Mouse (Mus musculus) thymus, adult 2 months (tissue): ENCODE data around the gene Crybg1. TPM values are rescaled to one million over a fixed set of nuclear protein-coding genes. Genes with fewer than 3 reads are reported as not detected.

Experiments
- DNase-seq: peaks from one replicate; pipeline ENCODE4 v3.0.0; 2021
- H3K27ac ChIP-seq: fragments of 200-500 bp; 2 replicates; pipeline ENCODE4 v1.5.1; 2012; ENCODE audit warnings: low read length, control low read depth; ENCODE audit not compliant: control insufficient read depth, insufficient read depth
- H3K27me3 ChIP-seq: fragments of 200-500 bp; 2 replicates; pipeline ENCODE4 v1.6.1; 2012; ENCODE audit warnings: mild to moderate bottlenecking, low read length, moderate library complexity, mixed read lengths; ENCODE audit not compliant: control insufficient read depth, insufficient read depth
- H3K36me3 ChIP-seq: fragments of 200-500 bp; 2 replicates; pipeline ENCODE4 v1.6.1; 2012; ENCODE audit warnings: mild to moderate bottlenecking, low read length, moderate library complexity; ENCODE audit not compliant: control insufficient read depth, insufficient read depth
- H3K4me1 ChIP-seq: fragments of 200-500 bp; replicated peaks from 2 replicates; pipeline ENCODE4 v1.6.1; 2012; ENCODE audit warnings: low read length; ENCODE audit not compliant: control insufficient read depth, insufficient read depth
- H3K4me3 ChIP-seq: fragments of 200-500 bp; 2 replicates; pipeline ENCODE4 v1.5.1; 2012; ENCODE audit warnings: mild to moderate bottlenecking, low read length, control low read depth, moderate library complexity; ENCODE audit not compliant: control insufficient read depth, insufficient read depth
- CTCF ChIP-seq: fragments of 200-500 bp; IDR thresholded peaks from 2 replicates; pipeline ENCODE4 v1.5.1; 2012; ENCODE audit warnings: mild to moderate bottlenecking, control low read depth, low read length, moderate library complexity, borderline replicate concordance; ENCODE audit not compliant: control insufficient read depth, poor library complexity, insufficient read depth; ENCODE audit errors: extremely low read depth
- POLR2A ChIP-seq: fragments of 200-500 bp; IDR thresholded peaks from 2 replicates; pipeline ENCODE4 v1.6.1; 2012; ENCODE audit warnings: mild to moderate bottlenecking, low read length, control low read depth, moderate library complexity; ENCODE audit not compliant: control insufficient read depth, poor library complexity, insufficient read depth; ENCODE audit errors: extremely low read depth
- WGBS: fragments of 180-500 bp; shearing (Covaris S2); methylation state at CpG from one replicate; pipeline ENCODE4 v1.1.7; 2018; 5-methylcytosine and 5-hydroxymethylcytosine counted together
- polyA plus RNA-seq: library from polyadenylated mRNA; depleted of rRNA; stranded (reverse); fragments of >200 nt; gene quantifications from 2 replicates; pipeline ENCODE4 v1.2.3, GENCODE M21; 2012

Gene Crybg1
- polyA plus RNA-seq, 1 experiment = 6.9 TPM

- no peak overlapping the region for H3K27ac ChIP-seq
- no peaks in the 10 kb centered on the region for H3K4me1 ChIP-seq
- TF ChIP-seq POLR2A = no peak
- no peak for TF ChIP-seq CTCF
- H3K4me3 ChIP-seq = no peak overlapping the region
- H3K36me3 ChIP-seq = no peaks in the 10 kb centered on the region
- no peaks in the 10 kb centered on the region for H3K27me3 ChIP-seq
- DNase-seq = no peak
- WGBS = 57% methylated on average over 2 of the region's 2 CpGs
These were observed 133.0 kb downstream of the Crybg1 start for GRCm38 (mm10) chr10:44015631-44016030.

GRCm38 (mm10) chr10:44013885-44014284 lies 134.8 kb downstream of the Crybg1 start:
- no peak overlapping the region for H3K27ac ChIP-seq
- H3K27me3 ChIP-seq = no peaks in the 10 kb centered on the region
- H3K4me1 ChIP-seq = no peaks in the 10 kb centered on the region
- 95% methylated on average over 4 of the region's 4 CpGs for WGBS
- DNase-seq = no peak
- H3K4me3 ChIP-seq = no peak overlapping the region
- TF ChIP-seq CTCF = no peak
- TF ChIP-seq POLR2A = no peak
- no peaks in the 10 kb centered on the region for H3K36me3 ChIP-seq

GRCm38 (mm10) chr10:44011408-44011807 lies 137.2 kb downstream of the Crybg1 start:
- TF ChIP-seq CTCF = no peak
- TF ChIP-seq POLR2A = no peak
- no peak for DNase-seq
- Histone ChIP-seq H3K4me3 (no peak overlapping the region), H3K4me1 (no peaks in the 10 kb centered on the region), H3K27ac (no peak overlapping the region), H3K36me3 (no peaks in the 10 kb centered on the region), H3K27me3 (no peaks in the 10 kb centered on the region; the same call in 1 of the 2 replicates)
- WGBS = 46% methylated on average over 7 of the region's 7 CpGs

GRCm38 (mm10) chr10:44008808-44009207 lies 139.8 kb downstream of the Crybg1 start:
- H3K27me3 ChIP-seq = peaks cover 10% of the 10 kb centered on the region; the same call in 1 of the 2 replicates

GRCm38 (mm10) chr10:44006815-44007214 lies 141.8 kb downstream of the Crybg1 start:
- TF ChIP-seq CTCF (no peak), POLR2A (no peak)
- H3K4me1 ChIP-seq = peaks cover 16% of the 10 kb centered on the region; the same call in 1 of the 2 replicates
- H3K36me3 ChIP-seq = no peaks in the 10 kb centered on the region
- 92% methylated on average over 4 of the region's 4 CpGs for WGBS
- peaks cover 17% of the 10 kb centered on the region; the same call in 1 of the 2 replicates for H3K27me3 ChIP-seq
- H3K27ac ChIP-seq = no peak overlapping the region
- H3K4me3 ChIP-seq = no peak overlapping the region
- no peak for DNase-seq

More at GRCm38 (mm10) chr10:44008808-44009207, 139.8 kb downstream of the Crybg1 start:
- H3K36me3 ChIP-seq = no peaks in the 10 kb centered on the region
- H3K4me1 ChIP-seq = peaks cover 13% of the 10 kb centered on the region; the same call in 1 of the 2 replicates
- no peak overlapping the region for H3K27ac ChIP-seq
- no peak for DNase-seq
- TF ChIP-seq CTCF (no peak), POLR2A (no peak)
- no peak overlapping the region for H3K4me3 ChIP-seq

GRCm38 (mm10) chr10:44005677-44006641 lies 142.7 kb downstream of the Crybg1 start:
- Histone ChIP-seq H3K4me1 (peaks cover 16% of the 10 kb centered on the region; the same call in 1 of the 2 replicates), H3K36me3 (no peaks in the 10 kb centered on the region), H3K27ac (no peak overlapping the region), H3K4me3 (no peak overlapping the region), H3K27me3 (peaks cover 17% of the 10 kb centered on the region; the same call in 1 of the 2 replicates)
- TF ChIP-seq CTCF (no peak), POLR2A (no peak)
- 19% methylated on average over 40 of the region's 40 CpGs for WGBS
- DNase-seq = peak; percentile 34

- peaks cover 16% of the 10 kb centered on the region; the same call in 1 of the 2 replicates for H3K4me1 ChIP-seq
- DNase-seq = no peak
- TF ChIP-seq CTCF (no peak), POLR2A (no peak)
- peak overlapping the region; percentile 89 for H3K4me3 ChIP-seq
- WGBS = 6% methylated on average over 33 of the region's 33 CpGs
- no peak overlapping the region for H3K27ac ChIP-seq
- H3K36me3 ChIP-seq = no peaks in the 10 kb centered on the region
- H3K27me3 ChIP-seq = peaks cover 17% of the 10 kb centered on the region; the same call in 1 of the 2 replicates
These were observed 144.4 kb downstream of the Crybg1 start for GRCm38 (mm10) chr10:44004221-44004751.
